Mouse (Mus musculus): ENCODE data around the gene Mettl1.

- TF ChIP-seq POLR2A (IDR thresholded peaks at IDR 0.05; ENCODE audit: insufficient read depth, low read depth, low read length) (no peak), CTCF (IDR thresholded peaks at IDR 0.05; ENCODE audit: insufficient read depth, low read depth, low read length) (no peak)
Observed at GRCm38 (mm10) chr10:127003334-127003733, 37.9 kb upstream of the Mettl1 start.

Measured in olfactory bulb, adult 2 months (tissue).